Mouse (Mus musculus) CH12.LX (cell line): ENCODE measurements around the gene Hic1. TPM values are rescaled to one million over a fixed set of nuclear protein-coding genes. Genes with fewer than 3 reads are reported as not detected.

Source experiments
- DNase-seq: peaks from one replicate; pipeline ENCODE4 v3.0.0-alpha.2; 2013; ENCODE audit errors: extremely low read depth
- H3K27ac ChIP-seq: 2 replicates; pipeline ENCODE4 v1.5.1; 2012; ENCODE audit warnings: low read depth, mild to moderate bottlenecking, control low read depth, moderate library complexity; ENCODE audit not compliant: insufficient read depth
- H3K27me3 ChIP-seq: replicated peaks from 2 replicates; pipeline ENCODE3; 2012; ENCODE audit warnings: inconsistent platforms
- H3K36me3 ChIP-seq, 2 experiments: replicated peaks in 1 of 2; 2 replicates each; pipeline versions ENCODE3 to v1.6.1; 2012; ENCODE audit warnings: inconsistent platforms in 1 of 2, low read length in 1 of 2, mild to moderate bottlenecking in 1 of 2, mixed read lengths in 1 of 2, moderate library complexity in 1 of 2; ENCODE audit not compliant: control insufficient read depth in 1 of 2, insufficient read depth in 1 of 2
- H3K4me1 ChIP-seq, 2 experiments: 2 replicates each; pipeline ENCODE4 v1.6.1; 2012; ENCODE audit warnings: inconsistent platforms in 1 of 2, moderate library complexity in 1 of 2; ENCODE audit not compliant: insufficient read depth in 2 of 2, control insufficient read depth in 1 of 2
- H3K4me2 ChIP-seq: 2 replicates; pipeline ENCODE4 v1.6.1; 2012; ENCODE audit warnings: low read depth, mild to moderate bottlenecking, control low read depth; ENCODE audit not compliant: poor library complexity, insufficient read depth, severe bottlenecking
- H3K4me3 ChIP-seq, 3 experiments: fragments of 150-350 bp in 1 of 3; sonication (generic) in 1 of 3; replicated peaks in 1 of 3; 2 replicates each; pipeline versions ENCODE3 to v1.5.1; 2011 to 2012; ENCODE audit warnings: low read depth in 2 of 3, low read length in 2 of 3, mild to moderate bottlenecking in 2 of 3, moderate library complexity in 2 of 3, control low read depth in 1 of 3, improper control_type of control experiment in 1 of 3, inconsistent platforms in 1 of 3, mixed read lengths in 1 of 3; ENCODE audit not compliant: poor library complexity in 1 of 3
- H3K79me2 ChIP-seq: replicated peaks from 2 replicates; pipeline ENCODE4 v1.6.1; 2012; ENCODE audit warnings: mild to moderate bottlenecking, moderate library complexity; ENCODE audit not compliant: control insufficient read depth, poor library complexity, insufficient read depth, severe bottlenecking; ENCODE audit errors: extremely low read depth
- H3K9ac ChIP-seq: 2 replicates; pipeline ENCODE4 v1.6.1; 2012; ENCODE audit warnings: low read depth, mild to moderate bottlenecking, control low read depth, moderate library complexity; ENCODE audit not compliant: insufficient read depth
- H3K9me3 ChIP-seq: replicated peaks from 2 replicates; pipeline ENCODE3; 2012; ENCODE audit warnings: low read length, inconsistent platforms, mixed read lengths
- BHLHE40 ChIP-seq: IDR thresholded peaks from 2 replicates; pipeline ENCODE4 v1.6.1; 2011; ENCODE audit warnings: mild to moderate bottlenecking, low read depth, low read length, improper control_type of control experiment
- CHD2 ChIP-seq: IDR thresholded peaks from 2 replicates; pipeline ENCODE4 v1.6.1; 2011; ENCODE audit warnings: low read length, improper control_type of control experiment
- EP300 ChIP-seq: IDR thresholded peaks from 2 replicates; pipeline ENCODE4 v1.6.1; 2011; ENCODE audit warnings: low read length, improper control_type of control experiment
- ETS1 ChIP-seq: conservative IDR thresholded peaks from 2 replicates; pipeline ENCODE4 v1.6.1; 2012; ENCODE audit warnings: low read depth, mild to moderate bottlenecking, inconsistent platforms, low read length, improper control_type of control experiment, moderate library complexity
- HCFC1 ChIP-seq: IDR thresholded peaks from 2 replicates; pipeline ENCODE4 v1.6.1; 2012; ENCODE audit warnings: low read depth, mild to moderate bottlenecking, inconsistent platforms, low read length, improper control_type of control experiment
- IRF4 ChIP-seq: IDR thresholded peaks from 2 replicates; pipeline ENCODE4 v1.6.1; 2014; ENCODE audit warnings: low read depth, mild to moderate bottlenecking, inconsistent platforms, low read length, improper control_type of control experiment
- JUN ChIP-seq: IDR thresholded peaks from 2 replicates; pipeline ENCODE4 v1.6.1; 2011; ENCODE audit warnings: low read depth, mild to moderate bottlenecking, low read length, improper control_type of control experiment, moderate library complexity; ENCODE audit not compliant: insufficient read depth
- JUND ChIP-seq: conservative IDR thresholded peaks from 2 replicates; pipeline ENCODE4 v1.6.1; 2011; ENCODE audit warnings: low read depth, low read length, improper control_type of control experiment
- MAFK ChIP-seq: IDR thresholded peaks from 2 replicates; pipeline ENCODE4 v1.6.1; 2011; ENCODE audit warnings: low read length, improper control_type of control experiment; ENCODE audit not compliant: insufficient replicate concordance
- NELFE ChIP-seq: IDR thresholded peaks from 2 replicates; pipeline ENCODE4 v1.6.1; 2011; ENCODE audit warnings: low read depth, low read length, improper control_type of control experiment
- PAX5 ChIP-seq: IDR thresholded peaks from 2 replicates; pipeline ENCODE4 v1.6.1; 2012; ENCODE audit warnings: low read length, inconsistent platforms, mixed read lengths
- POLR2AphosphoS2 ChIP-seq: IDR thresholded peaks from 2 replicates; pipeline ENCODE4 v1.6.1; 2011; ENCODE audit warnings: low read depth, low read length, improper control_type of control experiment
- RAD21 ChIP-seq: IDR thresholded peaks from 2 replicates; pipeline ENCODE4 v1.6.1; 2011; ENCODE audit warnings: low read depth, mild to moderate bottlenecking, low read length, improper control_type of control experiment, moderate library complexity
- SIN3A ChIP-seq: IDR thresholded peaks from 2 replicates; pipeline ENCODE4 v1.6.1; 2012; ENCODE audit warnings: low read length, improper control_type of control experiment, inconsistent platforms
- TBP ChIP-seq: conservative IDR thresholded peaks from 2 replicates; pipeline ENCODE4 v1.6.1; 2011; ENCODE audit warnings: low read depth, low read length, improper control_type of control experiment
- TCF12 ChIP-seq: IDR thresholded peaks from 2 replicates; pipeline ENCODE4 v1.6.1; 2014; ENCODE audit warnings: low read depth, mild to moderate bottlenecking, inconsistent platforms, low read length, improper control_type of control experiment
- UBTF ChIP-seq: IDR thresholded peaks from 2 replicates; pipeline ENCODE4 v1.6.1; 2012; ENCODE audit warnings: low read depth, mild to moderate bottlenecking, inconsistent platforms, low read length, improper control_type of control experiment, moderate library complexity
- ZC3H11A ChIP-seq: IDR thresholded peaks from 2 replicates; pipeline ENCODE4 v1.6.1; 2012; ENCODE audit warnings: low read depth, mild to moderate bottlenecking, inconsistent platforms, low read length, improper control_type of control experiment
- ZKSCAN1 ChIP-seq: IDR thresholded peaks from 2 replicates; pipeline ENCODE4 v1.6.1; 2012; ENCODE audit warnings: low read depth, inconsistent platforms, low read length, improper control_type of control experiment, borderline replicate concordance
- ZMIZ1 ChIP-seq: IDR thresholded peaks from 2 replicates; pipeline ENCODE4 v1.6.1; 2012; ENCODE audit warnings: low read depth, mild to moderate bottlenecking, inconsistent platforms, low read length, improper control_type of control experiment
- dilution Hi-C: fragments of 300-500 bp; cut with MboI; formaldehyde crosslinking; loops from 2 replicates; pipeline ENCODE4 v1.14.3; 2020; ENCODE audit warnings: low sequenced_read_pairs; ENCODE audit not compliant: extremely low pct_unique_long_range_greater_than_20kb, extremely low pct_ligation_motif_present
- in situ Hi-C: fragments of 300-500 bp; cut with MboI; formaldehyde crosslinking; loops from 3 replicates; pipeline ENCODE4 v1.14.3; 2019; ENCODE audit warnings: low sequenced_read_pairs, low pct_ligation_motif_present, low pct_unique_long_range_greater_than_20kb, mixed read lengths
- polyA plus RNA-seq: library from polyadenylated mRNA; unstranded; fragments of >175 nt; gene quantifications from 2 replicates; pipeline ENCODE4 v1.2.1, GENCODE M21; 2012; ENCODE audit warnings: low read depth; ENCODE audit not compliant: insufficient read length
- total RNA-seq, 2 experiments: library from RNA; depleted of rRNA; stranded (reverse); fragments of 300-350 nt in 1 of 2; fragments of >200 nt in 1 of 2; gene quantifications; 2 replicates each; pipeline ENCODE4 v1.2.3; 2012 to 2014

Hic1 gene
- 6.4 and 9.6 TPM in 2 replicates for total RNA-seq (2012; rRNA removed)
- 2.8 and 2.9 TPM in 2 replicates for total RNA-seq (2014; rRNA removed)
- polyA plus RNA-seq, result 4.3 and 5.7 TPM in 2 replicates

DNA sequence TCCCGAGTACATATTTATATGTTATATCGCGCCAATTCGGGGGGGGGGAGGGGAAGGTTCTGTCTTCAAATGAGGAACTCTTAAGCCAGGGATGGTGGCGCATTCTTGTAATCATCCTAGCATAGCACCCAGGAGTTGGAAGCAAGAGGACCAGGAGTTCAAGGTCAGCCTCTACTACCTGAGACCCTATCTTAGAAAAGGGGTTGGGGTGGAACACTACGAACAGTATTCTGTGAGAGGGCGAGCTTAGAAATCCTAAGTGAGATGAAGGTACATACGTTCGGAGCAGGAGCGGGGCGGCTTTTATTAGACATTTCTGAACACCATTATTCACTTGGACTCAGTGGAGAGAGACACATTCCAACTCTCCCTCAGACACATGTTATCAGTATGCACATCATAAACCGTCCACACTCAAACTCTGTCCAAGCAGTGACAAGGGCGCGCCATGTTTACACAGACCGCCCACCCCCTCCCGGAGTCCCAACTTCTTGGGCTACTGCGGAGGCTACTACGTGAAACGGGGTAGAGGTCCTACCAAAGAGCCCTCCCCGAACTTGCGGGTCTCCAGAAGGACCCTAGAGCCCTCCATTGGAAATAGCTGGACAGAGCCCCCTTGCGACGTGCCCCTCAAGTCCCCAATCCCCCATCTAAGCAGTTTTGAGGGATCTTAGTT lies at the start of gene Hic1:
TSS of gene Hic1 (minus strand) at position 115 of the 676 bp plus-strand sequence.
- Histone ChIP-seq H3K4me1 (peaks cover 19 to 53% of the 10 kb centered on the region in 2 experiments), H3K27ac (peak within 1 kb of the TSS; percentile 38), H3K27me3 (peaks cover 35% of the 10 kb centered on the region), H3K79me2 (no peaks in the 10 kb centered on the region; the same call in 1 of the 2 replicates), H3K36me3 (peaks cover 29 to 31% of the 10 kb centered on the region in 2 experiments), H3K9me3 (peaks cover 29% of the 10 kb centered on the region), H3K9ac (peak within 1 kb of the TSS; percentile 85), H3K4me3 (peak within 1 kb of the TSS; percentile 61 to 74 (median 71)), H3K4me2 (peak within 1 kb of the TSS; percentile 90)
- dilution Hi-C loops (no loop called here), in situ Hi-C loops (loop anchor here (25.0 kb wide), 1 partner anchor 532 kb away; the partner anchor contains the start of gene Cluh)
- DNase-seq, result no peak
- TF ChIP-seq PAX5, result no peak
- TF ChIP-seq ZMIZ1, result no peak
- TF ChIP-seq POLR2AphosphoS2, result no peak
- no peak for TF ChIP-seq ZC3H11A
- TF ChIP-seq TCF12, result no peak
- TF ChIP-seq IRF4, result no peak; the same call in 1 of the 2 replicates
- peak; percentile 31; the same call in 1 of the 2 replicates for TF ChIP-seq CHD2
- TF ChIP-seq BHLHE40, result no peak
- no peak for TF ChIP-seq RAD21
- no peak for TF ChIP-seq JUN
- no peak; the same call in 1 of the 2 replicates for TF ChIP-seq SIN3A
- no peak for TF ChIP-seq JUND
- no peak for TF ChIP-seq MAFK
- 0 out of 2 replicates have a peak, but pooled peaks have one; percentile 30 for TF ChIP-seq TBP
- TF ChIP-seq EP300, result no peak
- TF ChIP-seq NELFE, result no peak
- no peak for TF ChIP-seq ETS1
- TF ChIP-seq UBTF, result no peak

DNA sequence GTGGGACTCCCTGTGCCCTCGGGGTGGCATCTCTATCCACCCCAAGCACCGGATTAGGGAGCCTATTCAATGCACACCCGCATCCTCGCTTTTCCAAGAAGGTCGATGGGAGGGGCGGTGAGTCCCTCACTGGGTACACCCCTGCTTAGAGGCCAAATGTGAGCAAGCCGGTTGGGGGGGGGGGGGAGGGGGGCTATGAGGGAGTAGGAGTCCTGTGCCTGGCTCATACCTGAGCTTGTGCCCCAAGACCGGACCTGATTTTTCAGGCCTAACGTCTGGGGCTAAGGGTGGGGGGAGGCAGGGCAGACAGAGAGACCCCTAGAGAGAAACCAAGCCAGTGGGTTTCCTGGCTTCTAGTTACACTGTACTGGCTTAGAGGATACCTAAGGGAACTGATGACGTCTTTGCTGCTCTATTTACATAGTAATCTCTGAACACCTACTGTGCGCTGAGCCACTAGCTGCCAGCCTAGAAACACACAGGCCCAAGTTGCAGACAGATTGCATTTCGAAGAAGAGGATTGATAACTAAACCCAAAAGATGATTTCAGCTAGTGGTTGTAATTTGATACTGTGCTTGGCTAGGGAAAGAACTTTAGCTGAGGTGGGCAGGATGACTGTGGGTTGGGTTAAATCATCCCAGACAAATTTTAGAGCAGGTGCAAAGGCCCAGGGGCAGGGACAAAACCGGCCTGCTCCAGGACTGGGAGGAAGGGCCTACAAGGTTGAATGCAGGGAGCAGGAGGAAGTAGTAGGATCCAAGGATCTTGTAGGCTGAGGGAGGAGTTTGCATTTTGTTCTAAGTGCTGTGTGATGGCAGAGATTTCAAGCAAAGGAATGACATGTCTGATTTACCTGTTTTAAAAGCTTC lies 45.0 kb upstream of the Hic1 start:
- no peak overlapping the region for H3K27ac ChIP-seq

More for the DNA sequence above, 45.0 kb upstream of the Hic1 start:
- no peak overlapping the region for H3K4me3 ChIP-seq
- dilution Hi-C loops, result no loop called here
- H3K27me3 ChIP-seq, result peaks cover 7% of the 10 kb centered on the region
- no peaks in the 10 kb centered on the region for H3K79me2 ChIP-seq
- TF ChIP-seq POLR2AphosphoS2 (no peak), ZKSCAN1 (peak; percentile 80), HCFC1 (no peak)
- no peak overlapping the region for H3K4me2 ChIP-seq
- in situ Hi-C loops, result no loop called here
- peaks cover 4 to 20% of the 10 kb centered on the region in 2 experiments for H3K4me1 ChIP-seq
- no peaks in the 10 kb centered on the region for H3K36me3 ChIP-seq
- peaks cover 2% of the 10 kb centered on the region for H3K9me3 ChIP-seq
- no peak overlapping the region for H3K9ac ChIP-seq
- DNase-seq, result no peak
